Mouse (Mus musculus): ENCODE data around the gene Aprt.

DNA sequence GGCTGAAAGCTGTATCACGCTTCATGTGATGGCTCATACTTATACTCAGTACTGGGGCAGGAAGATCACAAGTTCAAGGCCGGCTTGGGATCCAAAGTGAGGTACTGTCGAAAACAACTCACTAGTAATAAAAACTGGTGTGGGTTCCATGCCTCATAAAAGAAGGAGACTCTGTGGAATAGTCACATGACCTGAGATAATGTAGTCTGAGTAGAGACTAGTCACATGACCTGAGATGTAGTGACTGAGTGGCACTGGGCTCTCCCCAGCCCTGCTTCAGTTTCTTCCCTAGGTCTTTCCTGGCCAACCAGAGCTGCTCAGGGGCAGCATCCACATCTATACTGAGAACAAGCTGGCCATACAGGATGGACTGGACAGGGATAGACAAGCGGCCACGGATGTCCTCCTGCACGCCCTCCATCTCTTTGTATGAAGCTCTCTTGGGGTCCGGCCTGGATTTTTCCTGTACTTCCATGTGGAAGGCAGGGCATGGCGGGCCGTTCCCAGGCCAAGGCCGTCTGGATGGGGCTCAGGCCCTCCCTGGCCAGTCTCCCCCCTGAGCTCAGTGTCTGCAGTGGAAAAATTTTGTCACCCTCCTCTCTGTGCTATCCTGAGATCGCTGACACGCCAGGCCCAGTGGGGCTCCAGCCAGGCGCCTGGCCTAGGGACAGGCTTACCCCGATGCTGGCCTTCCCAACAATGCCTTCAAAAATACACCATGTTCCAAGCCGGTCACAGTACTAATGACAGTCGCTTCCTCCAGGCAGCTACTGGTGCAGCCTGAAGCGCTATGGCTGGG lies 47.3 kb upstream of the Aprt start:
- TF ChIP-seq POLR2A (IDR thresholded peaks at IDR 0.05; ENCODE audit: borderline replicate concordance, extremely low read depth, low read depth, low read length) (no peak), CTCF (IDR thresholded peaks at IDR 0.05; ENCODE audit: insufficient read depth, low read length) (no peak)
